Mouse (Mus musculus) spleen, adult 2 months (tissue): ENCODE results near the gene Zfp472. TPM values are rescaled to one million over a fixed set of nuclear protein-coding genes. Genes with fewer than 3 reads are reported as not detected.

Source experiments
- DNase-seq, 2 experiments: peaks; one replicate each; pipeline versions ENCODE4 v3.0.0 to v3.0.0-alpha.2; 2012 to 2021; ENCODE audit warnings: low spot score in 2 of 2, low read depth in 1 of 2
- H3K27ac ChIP-seq: fragments of 200-500 bp; 2 replicates; pipeline ENCODE4 v1.5.1; 2012; ENCODE audit warnings: low read length, inconsistent platforms; ENCODE audit not compliant: insufficient read depth
- H3K27me3 ChIP-seq: fragments of 200-500 bp; 2 replicates; pipeline ENCODE4 v1.6.1; 2012; ENCODE audit warnings: mild to moderate bottlenecking, moderate library complexity, low read length, inconsistent platforms; ENCODE audit not compliant: control insufficient read depth, insufficient read depth
- H3K36me3 ChIP-seq: fragments of 200-500 bp; 2 replicates; pipeline ENCODE4 v1.6.1; 2012; ENCODE audit warnings: mild to moderate bottlenecking, low read length, inconsistent platforms; ENCODE audit not compliant: control insufficient read depth, insufficient read depth
- H3K4me1 ChIP-seq: fragments of 200-500 bp; 2 replicates; pipeline ENCODE4 v1.6.1; 2011; ENCODE audit warnings: inconsistent platforms; ENCODE audit not compliant: control insufficient read depth, insufficient read depth, insufficient read length
- H3K4me3 ChIP-seq: fragments of 200-500 bp; 2 replicates; pipeline ENCODE4 v1.5.1; 2011; ENCODE audit warnings: mild to moderate bottlenecking, inconsistent platforms; ENCODE audit not compliant: insufficient read depth, insufficient read length; ENCODE audit errors: extremely low read depth
- CTCF ChIP-seq: fragments of 200-500 bp; IDR thresholded peaks from 2 replicates; pipeline ENCODE4 v1.5.1; 2011; ENCODE audit warnings: mild to moderate bottlenecking, inconsistent platforms; ENCODE audit not compliant: insufficient read depth, insufficient read length, insufficient replicate concordance; ENCODE audit errors: extremely low read depth
- POLR2A ChIP-seq: fragments of 200-500 bp; IDR thresholded peaks from 2 replicates; pipeline ENCODE4 v1.6.1; 2011; ENCODE audit warnings: low read depth, low read length, inconsistent platforms
- WGBS: fragments of 180-500 bp; shearing (Covaris S2); methylation state at CpG from one replicate; pipeline ENCODE4 v1.1.7; 2018; 5-methylcytosine and 5-hydroxymethylcytosine counted together
- polyA plus RNA-seq: library from polyadenylated mRNA; depleted of rRNA; stranded (reverse); fragments of >200 nt; gene quantifications from 2 replicates; pipeline ENCODE4 v1.2.3, GENCODE M21; 2012

The Zfp472 gene
- polyA plus RNA-seq, 1 experiment = 0.81 TPM

DNA sequence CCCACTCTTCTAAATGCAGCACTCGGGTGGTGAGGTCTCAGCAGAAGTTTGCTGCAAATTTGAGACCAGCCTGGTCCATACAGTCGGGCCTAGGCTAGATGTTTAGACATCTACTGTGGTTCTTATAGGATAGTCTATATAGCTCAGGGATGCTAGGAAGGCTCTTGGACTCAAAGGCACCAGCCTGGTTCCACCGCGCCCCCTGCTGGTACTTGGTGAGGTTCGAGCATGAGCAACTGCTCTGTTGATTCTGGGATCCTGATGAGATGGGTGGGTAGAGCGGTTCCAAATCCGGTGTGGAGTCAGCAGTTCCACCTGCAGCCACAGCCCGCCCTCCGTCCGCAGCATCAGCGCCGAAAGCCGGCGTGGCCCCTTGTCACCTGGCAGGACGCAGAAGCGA, 14.2 kb upstream of the Zfp472 start:
- H3K36me3 ChIP-seq = no peaks in the 10 kb centered on the region
- no peaks in the 10 kb centered on the region for H3K27me3 ChIP-seq
- H3K4me1 ChIP-seq = peaks cover 9% of the 10 kb centered on the region
- TF ChIP-seq CTCF (peak; percentile 84; the same call in 1 of the 2 replicates), POLR2A (no peak)
- 24% methylated on average over 16 of the region's 16 CpGs for WGBS
- no peak overlapping the region for H3K27ac ChIP-seq
- DNase-seq = peak in 1 of 2 experiments; percentile 81
- H3K4me3 ChIP-seq = no peak overlapping the region

DNA sequence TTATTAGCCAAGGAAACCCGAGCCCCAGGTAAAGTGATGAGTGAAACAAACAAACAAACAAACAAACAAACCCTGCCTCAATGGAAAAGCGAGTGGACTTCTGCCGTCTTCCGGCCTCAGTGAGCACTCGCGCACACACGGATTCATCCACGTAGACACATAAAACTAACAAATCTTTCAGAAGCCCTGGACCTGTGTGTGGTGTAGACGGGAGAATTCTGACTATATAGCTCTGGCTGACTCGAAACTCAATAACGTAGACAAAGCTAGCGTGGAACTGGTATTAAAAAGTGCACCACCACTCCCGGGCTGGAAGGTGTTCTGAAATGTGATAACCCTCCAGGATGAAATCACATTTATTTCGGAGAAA, 376 bp upstream of the Zfp472 start:
- under 1% methylated on average over 14 of the region's 14 CpGs for WGBS
- peak overlapping the region; percentile 82 for H3K4me3 ChIP-seq
- no peak for TF ChIP-seq CTCF
- no peak for TF ChIP-seq POLR2A
- no peaks in the 10 kb centered on the region for H3K27me3 ChIP-seq
- H3K36me3 ChIP-seq = no peaks in the 10 kb centered on the region
- peaks cover 9% of the 10 kb centered on the region; the same call in 1 of the 2 replicates for H3K4me1 ChIP-seq
- no peak for DNase-seq
- H3K27ac ChIP-seq = peak overlapping the region; percentile 20

DNA sequence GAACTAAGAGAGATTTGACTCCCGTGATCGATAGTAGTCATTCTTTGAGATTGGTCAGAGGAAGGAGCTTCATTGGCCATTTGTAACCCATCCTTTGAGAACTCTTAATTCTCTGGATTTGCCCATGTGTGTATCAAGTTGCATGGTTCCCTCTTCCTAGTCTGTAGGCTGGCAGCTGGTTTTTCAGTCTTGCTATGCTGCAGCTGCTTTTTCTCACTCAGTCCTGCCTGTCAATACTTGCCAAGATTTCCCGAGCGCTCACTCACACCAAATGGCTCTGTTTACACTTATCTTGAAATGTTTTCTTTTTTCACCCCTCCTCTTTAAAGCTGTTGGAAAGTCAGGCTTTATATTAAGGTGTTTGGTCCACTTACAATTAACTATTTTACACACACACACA, 15.7 kb downstream of the Zfp472 start:
- Histone ChIP-seq H3K4me1 (no peaks in the 10 kb centered on the region), H3K36me3 (peaks cover 18% of the 10 kb centered on the region), H3K4me3 (no peak overlapping the region), H3K27me3 (no peaks in the 10 kb centered on the region), H3K27ac (no peak overlapping the region)
- no peak for DNase-seq
- TF ChIP-seq POLR2A (no peak), CTCF (no peak)
- 96% methylated on average over 4 of the region's 4 CpGs for WGBS

DNA sequence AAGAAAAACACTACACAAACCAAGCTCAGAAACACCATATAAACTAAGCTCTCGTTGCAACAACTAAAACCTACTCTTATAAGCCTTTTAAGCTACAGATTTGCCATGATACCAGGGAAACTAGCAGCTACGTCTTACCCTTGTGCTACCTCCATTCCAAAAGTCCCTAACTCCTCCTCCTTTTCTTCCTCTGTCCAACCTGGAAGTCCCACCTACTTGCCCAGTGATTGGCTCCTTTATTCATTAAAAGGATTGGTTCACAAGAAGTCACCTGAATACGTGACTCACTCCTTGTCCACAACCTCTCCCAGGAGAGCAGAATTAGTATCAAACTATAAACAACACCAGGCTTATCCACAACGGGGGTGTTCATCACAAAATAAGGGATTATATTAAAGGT, 20.7 kb downstream of the Zfp472 start:
- TF ChIP-seq CTCF (no peak), POLR2A (no peak)
- no peak for DNase-seq
- Histone ChIP-seq H3K4me1 (no peaks in the 10 kb centered on the region), H3K4me3 (no peak overlapping the region), H3K27ac (no peak overlapping the region), H3K36me3 (no peaks in the 10 kb centered on the region; the same call in 1 of the 2 replicates), H3K27me3 (no peaks in the 10 kb centered on the region)
- 76% methylated on average over 4 of the region's 4 CpGs for WGBS

DNA sequence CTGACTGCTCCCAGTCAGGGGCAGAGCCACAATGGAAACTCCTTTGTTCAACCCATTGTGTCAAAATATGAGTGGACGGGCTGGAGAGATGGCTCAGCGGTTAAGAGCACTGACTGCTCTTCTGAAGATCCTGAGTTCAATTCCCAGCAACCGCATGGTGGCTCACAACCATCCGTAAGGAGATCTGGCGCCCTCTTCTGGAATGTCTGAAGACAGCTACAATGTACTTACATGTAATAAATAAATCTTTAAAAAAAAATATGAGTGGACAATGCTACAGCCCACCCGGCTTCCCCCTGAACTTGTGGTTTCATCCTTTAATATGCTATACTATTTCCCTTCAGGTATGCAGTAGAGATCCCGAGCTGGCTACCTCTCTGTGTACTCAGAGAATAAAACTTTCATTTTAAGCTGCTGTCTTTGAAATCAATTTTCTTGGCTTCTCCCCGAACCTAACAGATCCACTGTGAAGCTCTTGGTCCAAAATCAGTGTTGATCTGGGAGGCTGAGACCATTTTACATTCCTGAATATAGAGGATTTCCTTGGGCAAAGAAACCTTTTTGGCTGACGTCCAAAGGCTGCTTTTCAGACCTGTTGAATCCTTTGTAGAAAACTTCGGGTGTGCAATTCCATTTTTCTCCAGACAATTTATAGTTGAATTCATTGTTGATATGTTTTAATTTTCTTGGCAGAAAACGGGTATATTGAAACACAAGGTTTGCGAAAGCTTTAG, 26.5 kb downstream of the Zfp472 start:
- Histone ChIP-seq H3K4me1 (peaks cover 5% of the 10 kb centered on the region; the same call in 1 of the 2 replicates), H3K27me3 (no peaks in the 10 kb centered on the region), H3K4me3 (no peak overlapping the region), H3K27ac (no peak overlapping the region), H3K36me3 (peaks cover 5% of the 10 kb centered on the region; the same call in 1 of the 2 replicates)
- 65% methylated on average over 12 of the region's 12 CpGs for WGBS
- peak; percentile 3 to 6 for DNase-seq
- TF ChIP-seq POLR2A (no peak), CTCF (no peak)

DNA sequence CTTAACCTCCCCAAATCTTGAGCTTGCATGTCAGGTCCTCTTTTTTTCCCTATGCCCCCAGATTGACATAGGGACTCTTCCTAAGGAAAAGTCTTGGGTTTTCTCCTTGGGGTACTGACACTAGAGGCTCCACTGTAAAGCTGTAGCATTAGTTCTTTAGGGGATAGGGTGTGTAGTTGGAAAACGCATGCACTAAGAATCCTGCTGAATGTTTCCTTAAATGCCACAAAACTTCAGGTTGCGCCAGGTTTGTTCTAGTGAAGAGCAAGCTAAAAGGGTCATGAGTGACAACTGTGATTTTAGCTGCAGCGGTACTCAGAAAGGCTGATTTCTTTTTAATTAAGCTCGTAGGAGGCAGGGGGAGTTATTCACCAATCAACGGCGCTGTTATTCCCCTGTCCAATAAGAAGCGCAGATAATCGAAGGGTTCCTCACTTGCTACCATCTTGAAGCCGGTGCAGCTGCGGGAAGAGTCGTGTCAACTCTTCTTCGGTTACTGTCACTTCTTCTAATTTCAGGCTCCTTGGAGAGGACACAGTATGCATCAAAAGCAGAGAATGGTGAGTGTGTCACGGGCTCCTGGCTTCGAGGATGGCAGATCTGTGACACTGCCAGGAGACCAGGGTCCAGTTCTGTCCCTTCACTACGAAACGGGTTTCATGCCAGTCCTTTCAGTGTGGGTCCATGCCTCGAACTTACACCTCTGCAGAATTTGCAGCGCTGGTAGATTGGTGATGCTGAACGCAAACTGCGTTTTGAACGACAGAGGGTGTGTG, 27.3 kb downstream of the Zfp472 start, which contains the start of gene Zfp952:
Gene Zfp952, plus strand, starts transcription at position 431 of the 776 bp plus-strand sequence.
- TF ChIP-seq CTCF (no peak), POLR2A (peak; percentile 50)
- Histone ChIP-seq H3K4me1 (peaks cover 5% of the 10 kb centered on the region; the same call in 1 of the 2 replicates), H3K36me3 (peaks cover 5% of the 10 kb centered on the region; the same call in 1 of the 2 replicates), H3K27ac (peak within 1 kb of the TSS; percentile 83), H3K27me3 (no peaks in the 10 kb centered on the region), H3K4me3 (peak within 1 kb of the TSS; percentile 89)
- DNase-seq = peak; percentile 83 to 84
- WGBS = 2% methylated on average over 21 of the region's 21 CpGs
